Mouse (Mus musculus): ENCODE measurements around the gene H2-M5. TPM values are rescaled to one million over a fixed set of nuclear protein-coding genes. Genes with fewer than 3 reads are reported as not detected.

H2-M5 gene
- polyA plus RNA-seq, 1 experiment from 2014 or later: 3.9 TPM

- Histone ChIP-seq H3K4me3 (replicated peaks) (peak within 1 kb of the TSS; percentile 42), H3K9ac (replicated peaks) (peak within 1 kb of the TSS; percentile 47), H3K4me1 (replicated peaks) (peaks cover 30% of the 10 kb centered on the region), H3K9me3 (no peaks in the 10 kb centered on the region), H3K36me3 (no peaks in the 10 kb centered on the region), H3K27me3 (peaks cover 60% of the 10 kb centered on the region), H3K27ac (no peak within 1 kb of the TSS), H3K4me2 (replicated peaks) (peak within 1 kb of the TSS; percentile 63)
- 3% methylated on average over 59 of the region's 59 CpGs for WGBS
- ATAC-seq: 0 out of 2 replicates have a peak, but pooled peaks have one; percentile 3
Observed at GRCm38 (mm10) chr17:36942791-36943471, 46.4 kb downstream of the H2-M5 start, which contains the start of gene Rnf39. Gene Rnf39 (plus strand): TSS chr17:36942918.

- peak overlapping the region; percentile 42 for H3K4me3 ChIP-seq (replicated peaks)
- no peak overlapping the region for H3K9ac ChIP-seq (replicated peaks)
- H3K9me3 ChIP-seq: no peaks in the 10 kb centered on the region
- no peaks in the 10 kb centered on the region for H3K36me3 ChIP-seq
- peak overlapping the region; percentile 63 for H3K4me2 ChIP-seq (replicated peaks)
- peaks cover 63% of the 10 kb centered on the region for H3K27me3 ChIP-seq
- ATAC-seq: no peak
- H3K4me1 ChIP-seq (replicated peaks): peaks cover 25% of the 10 kb centered on the region
- WGBS: 65% methylated on average over 10 of the region's 10 CpGs
- no peak overlapping the region for H3K27ac ChIP-seq
Observed at GRCm38 (mm10) chr17:36942391-36942790, 46.9 kb downstream of the H2-M5 start.

GRCm38 (mm10) chr17:36938056-36938455, 51.3 kb downstream of the H2-M5 start:
- 86% methylated on average over 2 of the region's 2 CpGs for WGBS

More at GRCm38 (mm10) chr17:36938056-36938455, 51.3 kb downstream of the H2-M5 start:
- Histone ChIP-seq H3K4me2 (replicated peaks) (no peak overlapping the region), H3K27me3 (peaks cover 29% of the 10 kb centered on the region), H3K9me3 (no peaks in the 10 kb centered on the region), H3K4me1 (replicated peaks) (peaks cover 5% of the 10 kb centered on the region), H3K9ac (replicated peaks) (no peak overlapping the region), H3K27ac (no peak overlapping the region), H3K36me3 (no peaks in the 10 kb centered on the region), H3K4me3 (replicated peaks) (no peak overlapping the region)
- no peak for ATAC-seq

Other genes starting within 250 kb of the H2-M5 start
- not detected in 2 replicates for gene H2-M10.5, start 216.6 kb downstream of the H2-M5 start, polyA plus RNA-seq (2015; fragmentation: Nextera tagmentation; extraction: Ambion mirVana)
- gene H2-M10.6, start 177.4 kb downstream of the H2-M5 start, polyA plus RNA-seq (2015; fragmentation: Nextera tagmentation; extraction: Ambion mirVana): not detected in 2 replicates
- gene Trim26, start 152.4 kb downstream of the H2-M5 start, polyA plus RNA-seq (2015; fragmentation: Nextera tagmentation; extraction: Ambion mirVana): 46.4 and 46.6 TPM in 2 replicates
- 0.22 and 0.58 TPM in 2 replicates for gene Trim15, start 122.3 kb downstream of the H2-M5 start, polyA plus RNA-seq (2015; fragmentation: Nextera tagmentation; extraction: Ambion mirVana)
- gene Trim10, start 120.0 kb downstream of the H2-M5 start, polyA plus RNA-seq (2015; fragmentation: Nextera tagmentation; extraction: Ambion mirVana): 1.2 and 2.0 TPM in 2 replicates
- gene Trim40, start 99.4 kb downstream of the H2-M5 start, polyA plus RNA-seq (2015; fragmentation: Nextera tagmentation; extraction: Ambion mirVana): not detected in 2 replicates
- not detected in 2 replicates for gene Trim31, start 91.4 kb downstream of the H2-M5 start, polyA plus RNA-seq (2015; fragmentation: Nextera tagmentation; extraction: Ambion mirVana)
- 0.63 and 0.70 TPM in 2 replicates for gene Rnf39, start 46.6 kb downstream of the H2-M5 start, polyA plus RNA-seq (2015; fragmentation: Nextera tagmentation; extraction: Ambion mirVana)
- 172 and 177 TPM in 2 replicates for gene Ppp1r11, start 37.8 kb downstream of the H2-M5 start, polyA plus RNA-seq (2015; fragmentation: Nextera tagmentation; extraction: Ambion mirVana)
- gene Znrd1, start 31.0 kb downstream of the H2-M5 start, polyA plus RNA-seq (2015; fragmentation: Nextera tagmentation; extraction: Ambion mirVana): 68.3 and 71.8 TPM in 2 replicates
- gene Znrd1as, start 30.9 kb downstream of the H2-M5 start, polyA plus RNA-seq (2015; fragmentation: Nextera tagmentation; extraction: Ambion mirVana): 4.8 and 6.5 TPM in 2 replicates
- 0.43 and 0.57 TPM in 2 replicates for gene 2410137M14Rik, start 8.3 kb downstream of the H2-M5 start, polyA plus RNA-seq (2015; fragmentation: Nextera tagmentation; extraction: Ambion mirVana)
- gene Zfp57, start 11.6 kb upstream of the H2-M5 start, polyA plus RNA-seq (2015; fragmentation: Nextera tagmentation; extraction: Ambion mirVana): 262 and 272 TPM in 2 replicates
- 1.6 TPM in 2 replicates for gene Mog, start 33.9 kb upstream of the H2-M5 start, polyA plus RNA-seq (2015; fragmentation: Nextera tagmentation; extraction: Ambion mirVana)
- 46.7 and 53.2 TPM in 2 replicates for gene Gabbr1, start 56.4 kb upstream of the H2-M5 start, polyA plus RNA-seq (2015; fragmentation: Nextera tagmentation; extraction: Ambion mirVana)
- not detected in 2 replicates for gene Olfr90, start 99.0 kb upstream of the H2-M5 start, polyA plus RNA-seq (2015; fragmentation: Nextera tagmentation; extraction: Ambion mirVana)
- not detected in 2 replicates for gene Olfr91, start 108.7 kb upstream of the H2-M5 start, polyA plus RNA-seq (2015; fragmentation: Nextera tagmentation; extraction: Ambion mirVana)
- not detected in 2 replicates for gene Olfr92, start 130.6 kb upstream of the H2-M5 start, polyA plus RNA-seq (2015; fragmentation: Nextera tagmentation; extraction: Ambion mirVana)
- not detected in 2 replicates for gene Olfr93, start 172.0 kb upstream of the H2-M5 start, polyA plus RNA-seq (2015; fragmentation: Nextera tagmentation; extraction: Ambion mirVana)
- not detected in 2 replicates for gene Ubd, start 204.4 kb upstream of the H2-M5 start, polyA plus RNA-seq (2015; fragmentation: Nextera tagmentation; extraction: Ambion mirVana)
- gene Olfr94, start 211.5 kb upstream of the H2-M5 start, polyA plus RNA-seq (2015; fragmentation: Nextera tagmentation; extraction: Ambion mirVana): not detected in 2 replicates
- not detected in 2 replicates for gene Olfr95, start 223.6 kb upstream of the H2-M5 start, polyA plus RNA-seq (2015; fragmentation: Nextera tagmentation; extraction: Ambion mirVana)
- gene Olfr96, start 230.6 kb upstream of the H2-M5 start, polyA plus RNA-seq (2015; fragmentation: Nextera tagmentation; extraction: Ambion mirVana): not detected in 2 replicates
- not detected in 2 replicates for gene Olfr97, start 247.8 kb upstream of the H2-M5 start, polyA plus RNA-seq (2015; fragmentation: Nextera tagmentation; extraction: Ambion mirVana)

All from midbrain, embryonic 13.5 days (tissue).